24 mouse cellular contexts compared by ENCODE assay signal in genomic region chr11:24569655-24570054, GRCm38 (mm10).
A peak's percentile ranks its signal among the peaks of the same experiment; 100 is the strongest.
DNase-seq lines count a peak whose midpoint lies in the region; ATAC-seq lines count a peak whose summit lies in the region.
"Had no signal": no experiment of that assay in that cellular context is flagged by ENCODE, and none has a peak within 500 bp of the region (broad histone marks: within the 10 kb centered on the region; RNA-seq: fewer than 3 reads in every experiment).

No protein-coding gene starts in this region.

- H3K4me1 ChIP-seq in liver, embryonic 11.5 days (replicated peaks; ENCODE audit: control insufficient read depth, insufficient read depth, low read length): no peaks in the 10 kb centered on the region
- H3K4me1 ChIP-seq in liver, embryonic 12.5 days: no peaks in the 10 kb centered on the region
- H3K4me1 ChIP-seq in liver, embryonic 13.5 days (replicated peaks): no peaks in the 10 kb centered on the region
- H3K4me1 ChIP-seq: embryonic facial prominence, embryonic 13.5 days; forebrain, embryonic 13.5 days; limb, embryonic 13.5 days; midbrain, embryonic 12.5 days had no signal

- H3K9me3 ChIP-seq in liver, embryonic 11.5 days (ENCODE audit: control insufficient read depth, low read length): no peaks in the 10 kb centered on the region
- no peaks in the 10 kb centered on the region for H3K9me3 ChIP-seq in liver, embryonic 12.5 days (replicated peaks)
- no peaks in the 10 kb centered on the region for H3K9me3 ChIP-seq in liver, embryonic 13.5 days (replicated peaks)
- H3K9me3 ChIP-seq: embryonic facial prominence, embryonic 13.5 days; forebrain, embryonic 13.5 days; hindbrain, embryonic 10.5 days; limb, embryonic 13.5 days; midbrain, embryonic 12.5 days had no signal

- no peak overlapping the region for H3K9ac ChIP-seq in liver, embryonic 11.5 days (ENCODE audit: low read depth, low read length)
- H3K9ac ChIP-seq in liver, embryonic 12.5 days: no peak overlapping the region
- no peak overlapping the region for H3K9ac ChIP-seq in liver, embryonic 13.5 days
- H3K9ac ChIP-seq: embryonic facial prominence, embryonic 13.5 days; forebrain, embryonic 13.5 days; limb, embryonic 13.5 days; midbrain, embryonic 12.5 days had no signal

- DNase-seq in liver, embryonic 11.5 days (ENCODE audit: low spot score): no peak
- DNase-seq in gonadal fat pad, adult 2 months (ENCODE audit: low read depth): peak; percentile 40
- DNase-seq in liver, embryonic 13.5 days: no peak
- DNase-seq in lung, postnatal 36 days: peak; percentile 21
- no peak for DNase-seq in frontal cortex, postnatal 10 days (ENCODE audit: low spot score in 2 of 2)
- no peak for DNase-seq in cerebellum, postnatal 4 days (ENCODE audit: low spot score in 2 of 2)
- DNase-seq in MN1 (ENCODE audit: low spot score): no peak
- DNase-seq: cerebellum, adult 11-12 months; cerebellum, postnatal 25 days; embryo, embryonic 11 days; heart, adult 11 months; kidney, adult 18-20 months; kidney, postnatal 4 days; right cerebral cortex, postnatal 14 days had no signal

- H3K27ac ChIP-seq in liver, embryonic 11.5 days (ENCODE audit: low read depth, low read length): no peak overlapping the region
- no peak overlapping the region for H3K27ac ChIP-seq in liver, embryonic 12.5 days
- H3K27ac ChIP-seq in liver, embryonic 13.5 days: no peak overlapping the region
- H3K27ac ChIP-seq: embryonic facial prominence, embryonic 13.5 days; forebrain, embryonic 13.5 days; hindbrain, embryonic 10.5 days; limb, embryonic 13.5 days; midbrain, embryonic 12.5 days had no signal

- H3K36me3 ChIP-seq in liver, embryonic 11.5 days (ENCODE audit: control insufficient read depth, insufficient read depth, low read length): no peaks in the 10 kb centered on the region
- no peaks in the 10 kb centered on the region for H3K36me3 ChIP-seq in liver, embryonic 12.5 days
- H3K36me3 ChIP-seq in liver, embryonic 13.5 days: no peaks in the 10 kb centered on the region
- H3K36me3 ChIP-seq: embryonic facial prominence, embryonic 13.5 days; hindbrain, embryonic 10.5 days; limb, embryonic 13.5 days; midbrain, embryonic 12.5 days had no signal

- H3K4me2 ChIP-seq in liver, embryonic 11.5 days: no peak overlapping the region
- H3K4me2 ChIP-seq in liver, embryonic 12.5 days: no peak overlapping the region
- no peak overlapping the region for H3K4me2 ChIP-seq in liver, embryonic 13.5 days
- H3K4me2 ChIP-seq: embryonic facial prominence, embryonic 13.5 days; forebrain, embryonic 13.5 days; heart, embryonic 11.5 days; limb, embryonic 13.5 days; midbrain, embryonic 12.5 days had no signal

- H3K27me3 ChIP-seq in liver, embryonic 11.5 days (replicated peaks; ENCODE audit: control insufficient read depth, insufficient read depth, low read length): no peaks in the 10 kb centered on the region
- H3K27me3 ChIP-seq in liver, embryonic 12.5 days (replicated peaks): no peaks in the 10 kb centered on the region; the same call in 1 of the 2 replicates
- no peaks in the 10 kb centered on the region; the same call in 1 of the 2 replicates for H3K27me3 ChIP-seq in liver, embryonic 13.5 days
- H3K27me3 ChIP-seq: embryonic facial prominence, embryonic 13.5 days; forebrain, embryonic 13.5 days; limb, embryonic 13.5 days; midbrain, embryonic 12.5 days had no signal

- 0 out of 2 replicates have a peak, but pooled peaks have one; percentile 36 for ATAC-seq in liver, embryonic 11.5 days (replicated peaks; ENCODE audit: low FRiP score)
- ATAC-seq in liver, embryonic 12.5 days: no peak
- ATAC-seq in liver, embryonic 13.5 days (ENCODE audit: low read depth): peak; percentile 51; the same call in 1 of the 2 replicates
- ATAC-seq: CD4-positive, CD25-positive, alpha-beta regulatory T cell, adult 4 months; forebrain, embryonic 13.5 days; hindbrain, embryonic 16.5 days had no signal

- H3K4me3 ChIP-seq in liver, embryonic 11.5 days (ENCODE audit: low read depth, low read length): no peak overlapping the region
- H3K4me3 ChIP-seq in liver, embryonic 12.5 days: no peak overlapping the region
- H3K4me3 ChIP-seq in liver, embryonic 13.5 days (replicated peaks): no peak overlapping the region
- H3K4me3 ChIP-seq: embryonic facial prominence, embryonic 13.5 days; erythroblast, embryonic 14.5 days; forebrain, embryonic 13.5 days; hindbrain, embryonic 10.5 days; limb, embryonic 13.5 days; midbrain, embryonic 12.5 days had no signal

Comparison
In these comparisons a context has a peak if more than half of its experiments do, and no peak if none do; other contexts are left out.
1. DNase-seq: peak in gonadal fat pad, adult 2 months (single experiment) and lung, postnatal 36 days (single experiment); none in liver, embryonic 11.5 days (single experiment), liver, embryonic 13.5 days (single experiment), frontal cortex, postnatal 10 days (0 of 2), cerebellum, postnatal 4 days (0 of 2) and MN1 (single experiment).